Mouse (Mus musculus) heart, adult 2 months (tissue): ENCODE measurements around the gene Gm9040. TPM values are rescaled to one million over a fixed set of nuclear protein-coding genes. Genes with fewer than 3 reads are reported as not detected.
"Not testable (repeated sequence)": the region's sequence is repeated elsewhere in the genome, so short reads cannot be mapped to it uniquely, and the experiment has no call there.

Experiments used
- DNase-seq, 2 experiments: peaks; one replicate each; pipeline ENCODE4 v3.0.0; 2021
- H3K27ac ChIP-seq: fragments of 200-600 bp; 2 replicates; pipeline ENCODE4 v1.8.1; 2022
- H3K27me3 ChIP-seq: fragments of 200-500 bp; 2 replicates; pipeline ENCODE4 v1.6.1; 2012; ENCODE audit warnings: mild to moderate bottlenecking, low read length, inconsistent platforms, mixed read lengths; ENCODE audit not compliant: control insufficient read depth, insufficient read depth
- H3K36me3 ChIP-seq: fragments of 200-500 bp; 2 replicates; pipeline ENCODE4 v1.6.1; 2012; ENCODE audit warnings: low read length, inconsistent platforms; ENCODE audit not compliant: control insufficient read depth, insufficient read depth
- H3K4me1 ChIP-seq: fragments of 200-500 bp; 2 replicates; pipeline ENCODE4 v1.6.1; 2011; ENCODE audit warnings: low read length; ENCODE audit not compliant: control insufficient read depth, insufficient read depth
- H3K4me3 ChIP-seq: fragments of 200-600 bp; 2 replicates; pipeline ENCODE4 v1.8.1; 2022
- H3K79me2 ChIP-seq: fragments of 200-500 bp; replicated peaks from 2 replicates; pipeline ENCODE4 v1.6.1; 2012; ENCODE audit warnings: mild to moderate bottlenecking, inconsistent platforms, low read length, moderate library complexity, mixed read lengths; ENCODE audit not compliant: control insufficient read depth, insufficient read depth
- H3K9ac ChIP-seq: fragments of 200-500 bp; 2 replicates; pipeline ENCODE4 v1.6.1; 2012; ENCODE audit warnings: low read depth, mild to moderate bottlenecking, control low read depth, inconsistent platforms, low read length, mixed read lengths
- CTCF ChIP-seq: fragments of 200-600 bp; IDR thresholded peaks from 2 replicates; pipeline ENCODE4 v1.8.1; 2022; ENCODE audit warnings: antibody characterized with exemption, mild to moderate bottlenecking, moderate library complexity
- EP300 ChIP-seq: fragments of 200-500 bp; IDR thresholded peaks from 2 replicates; pipeline ENCODE4 v1.6.1; 2011; ENCODE audit warnings: low read depth, low read length, control low read depth; ENCODE audit not compliant: insufficient read depth
- POLR2A ChIP-seq: fragments of 200-500 bp; IDR thresholded peaks from 2 replicates; pipeline ENCODE4 v1.6.1; 2011; ENCODE audit warnings: mild to moderate bottlenecking, low read depth, low read length, control low read depth; ENCODE audit not compliant: insufficient read depth
- WGBS: fragments of 180-500 bp; shearing (Covaris S2); methylation state at CpG from one replicate; pipeline ENCODE4 v1.1.7; 2018; 5-methylcytosine and 5-hydroxymethylcytosine counted together
- intact Hi-C: fragments of 180-260 bp; cut with DNase I; formaldehyde crosslinking; loops from one replicate; pipeline ENCODE4 v1.15.1; 2025
- polyA plus RNA-seq: library from polyadenylated mRNA; depleted of rRNA; stranded (reverse); fragments of >200 nt; gene quantifications from 2 replicates; pipeline ENCODE4 v1.2.3, GENCODE M21; 2012; rRNA removed
- total RNA-seq, 2 experiments: library from RNA; stranded (reverse); gene quantifications; 2 replicates each; pipeline ENCODE4 v1.2.3; 2021

The Gm9040 gene
- total and polyA plus RNA-seq, 3 experiments: not detected

DNA sequence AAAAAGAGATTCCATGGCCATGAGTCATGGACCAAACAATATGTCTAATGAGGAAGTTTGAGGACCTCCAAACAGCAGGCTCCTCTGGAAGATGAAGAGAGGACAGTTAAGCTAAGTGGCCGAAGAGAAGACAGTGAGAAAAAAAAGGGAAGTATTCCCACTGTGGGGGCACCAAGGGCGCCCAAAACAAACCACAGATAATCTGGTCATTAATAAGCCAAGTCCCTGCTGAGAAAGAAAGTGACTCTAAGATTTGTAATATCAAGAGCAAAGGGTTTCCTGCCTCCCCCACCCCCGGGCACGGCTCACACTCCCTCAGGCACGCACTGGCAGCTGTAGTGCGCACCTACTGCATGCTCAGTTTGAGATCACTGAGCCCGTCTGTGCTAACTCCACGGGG, 7.7 kb downstream of the Gm9040 start:
- no peak for DNase-seq
- H3K4me3 ChIP-seq: no peak overlapping the region
- H3K9ac ChIP-seq: no peak overlapping the region
- 60% methylated on average over 8 of the region's 8 CpGs for WGBS
- intact Hi-C loops: no loop called here
- H3K27me3 ChIP-seq: no peaks in the 10 kb centered on the region
- H3K36me3 ChIP-seq: no peaks in the 10 kb centered on the region
- H3K4me1 ChIP-seq: no peaks in the 10 kb centered on the region
- no peak for TF ChIP-seq EP300
- no peak for TF ChIP-seq CTCF
- TF ChIP-seq POLR2A: no peak
- no peaks in the 10 kb centered on the region for H3K79me2 ChIP-seq
- H3K27ac ChIP-seq: no peak overlapping the region

DNA sequence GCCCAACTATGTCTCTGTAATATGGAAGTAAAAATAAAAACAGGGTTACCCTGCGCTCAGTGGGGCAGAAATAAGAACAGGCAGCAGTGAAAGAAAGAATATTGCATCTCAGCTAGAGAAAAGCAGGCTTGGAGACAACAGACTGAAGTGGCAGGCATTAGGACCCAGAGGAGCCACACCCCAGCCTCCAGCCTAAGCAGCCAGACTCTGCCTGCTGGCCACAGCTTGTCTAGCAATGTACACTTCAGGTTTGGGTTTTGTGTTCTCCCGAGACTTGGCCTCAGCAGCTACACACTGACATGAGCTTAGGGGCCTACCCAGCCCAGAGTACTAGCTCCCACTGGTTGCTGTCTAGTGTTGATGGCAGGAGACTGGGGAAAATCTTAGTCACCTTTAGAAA, 24.6 kb downstream of the Gm9040 start:
- DNase-seq, H3K79me2 ChIP-seq, H3K9ac ChIP-seq, H3K27me3 ChIP-seq, intact Hi-C loops, H3K4me1 ChIP-seq, H3K36me3 ChIP-seq, H3K4me3 ChIP-seq, H3K27ac ChIP-seq: not testable (repeated sequence)
- 31% methylated on average over 2 of the region's 2 CpGs for WGBS

DNA sequence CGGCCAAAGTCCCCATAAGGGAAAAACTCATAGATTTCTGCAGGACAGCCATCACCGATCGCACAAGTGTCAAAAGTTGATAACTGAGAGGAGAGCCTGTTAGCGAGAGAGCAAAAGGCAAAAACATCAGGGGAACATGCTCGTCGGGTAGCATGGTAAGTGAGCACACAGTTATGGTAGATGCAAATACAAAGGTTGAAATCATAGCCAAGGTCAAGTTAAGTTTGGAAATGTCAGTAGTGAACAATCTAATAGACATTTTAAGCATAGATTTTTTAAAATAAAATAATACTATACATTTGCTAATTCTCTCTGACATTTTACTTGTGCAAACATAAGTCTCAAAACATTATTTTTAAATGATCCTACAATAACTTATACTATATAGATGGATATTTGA, 31.8 kb downstream of the Gm9040 start, which contains the start of gene Iltifb:
TSS of gene Iltifb (minus strand) at position 101 of the 400 bp plus-strand sequence.
- 81% methylated on average over 6 of the region's 6 CpGs for WGBS
- no peak for TF ChIP-seq CTCF
- no peak for TF ChIP-seq POLR2A
- no peak for TF ChIP-seq EP300
- no peaks in the 10 kb centered on the region for H3K36me3 ChIP-seq
- no peak within 1 kb of the TSS for H3K9ac ChIP-seq
- intact Hi-C loops: no loop called here
- no peak within 1 kb of the TSS for H3K27ac ChIP-seq
- H3K27me3 ChIP-seq: no peaks in the 10 kb centered on the region
- H3K4me3 ChIP-seq: no peak within 1 kb of the TSS
- no peak for DNase-seq
- no peaks in the 10 kb centered on the region for H3K79me2 ChIP-seq
- H3K4me1 ChIP-seq: no peaks in the 10 kb centered on the region

DNA sequence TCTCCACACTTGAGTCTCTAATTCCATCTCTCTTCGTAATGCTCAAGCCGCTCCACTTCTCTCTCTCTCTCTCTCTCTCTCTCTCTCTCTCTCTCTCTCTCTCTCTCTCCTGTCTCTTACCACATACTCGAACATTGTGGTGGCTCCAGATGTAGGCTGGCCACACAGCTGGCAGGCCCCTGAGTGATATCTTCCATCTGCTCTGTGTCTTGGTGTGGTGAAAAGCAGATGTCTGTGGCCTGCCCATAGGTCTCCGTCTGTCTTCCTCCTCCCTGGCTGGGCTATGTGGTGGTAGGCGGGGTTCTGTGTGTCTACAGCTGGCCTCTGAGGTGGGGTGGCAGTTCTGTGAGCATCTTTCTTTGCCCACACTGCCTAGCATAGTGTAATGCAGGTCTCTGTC, 43.8 kb downstream of the Gm9040 start:
- H3K4me3 ChIP-seq, intact Hi-C loops, H3K36me3 ChIP-seq, H3K79me2 ChIP-seq, H3K27me3 ChIP-seq, DNase-seq, H3K27ac ChIP-seq, H3K9ac ChIP-seq, H3K4me1 ChIP-seq: not testable (repeated sequence)
- WGBS: 61% methylated on average over 3 of the region's 5 CpGs

DNA sequence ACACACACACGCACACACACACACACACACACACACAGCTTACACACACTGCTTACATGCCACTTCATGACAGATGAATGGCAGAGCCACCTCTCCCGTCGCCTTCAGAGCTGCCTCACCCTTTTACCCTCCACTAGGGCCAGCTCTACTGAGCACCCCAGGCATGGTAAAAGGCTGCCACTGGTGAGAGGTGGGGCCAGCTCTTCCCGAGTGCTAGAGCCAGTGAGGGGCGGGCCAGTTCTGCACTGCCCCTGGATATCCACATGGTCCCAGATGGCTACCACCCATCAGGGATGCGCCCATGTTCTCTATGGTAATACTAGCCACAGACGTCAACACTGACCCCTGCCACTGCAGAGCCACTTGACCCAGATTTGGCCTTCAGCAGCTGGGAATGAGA, 44.2 kb downstream of the Gm9040 start:
- H3K9ac ChIP-seq, H3K36me3 ChIP-seq, H3K27me3 ChIP-seq, H3K4me3 ChIP-seq, DNase-seq, H3K4me1 ChIP-seq, H3K79me2 ChIP-seq, intact Hi-C loops, H3K27ac ChIP-seq: not testable (repeated sequence)
- 75% methylated on average over 7 of the region's 7 CpGs for WGBS

DNA sequence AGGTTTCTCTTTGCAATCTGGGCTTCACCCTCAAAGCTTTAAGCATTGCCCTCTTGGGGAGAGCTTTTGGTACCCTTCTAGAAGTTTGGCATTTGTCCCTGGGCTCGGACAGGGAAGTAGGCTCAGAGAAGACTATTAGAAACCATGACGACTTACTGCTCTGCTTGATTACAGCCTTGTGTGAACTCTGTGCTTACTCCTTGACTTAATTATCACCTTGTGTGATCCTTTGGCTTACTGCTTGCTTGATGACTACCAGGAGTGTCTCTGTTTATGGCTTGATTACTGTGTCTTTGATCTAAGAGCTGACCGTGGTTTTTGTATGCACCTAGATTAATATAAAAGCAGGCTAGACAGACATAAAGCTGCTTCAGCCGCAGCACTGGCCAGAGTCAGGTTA, 48.7 kb downstream of the Gm9040 start:
- H3K79me2 ChIP-seq, H3K27me3 ChIP-seq, DNase-seq, H3K27ac ChIP-seq, H3K4me1 ChIP-seq, H3K9ac ChIP-seq, H3K4me3 ChIP-seq, H3K36me3 ChIP-seq, intact Hi-C loops: not testable (repeated sequence)
- no CpG with 5 or more reads among the region's 4 CpGs for WGBS

Other genes starting within 250 kb of the Gm9040 start
- 1 to 10 TPM; 3.9 to 4.0 TPM for gene Mdm1, start 185.2 kb downstream of the Gm9040 start, total RNA-seq
- 3.3 and 5.9 TPM in 2 replicates for gene Mdm1, start 185.2 kb downstream of the Gm9040 start, polyA plus RNA-seq
- gene Il22, start 122.0 kb downstream of the Gm9040 start, total RNA-seq: not detected
- not detected in 2 replicates for gene Il22, start 122.0 kb downstream of the Gm9040 start, polyA plus RNA-seq
- gene Gm32717, start 86.2 kb downstream of the Gm9040 start, total RNA-seq: under 1 TPM; 0.55 to 0.59 TPM
- not detected in 2 replicates for gene Gm32717, start 86.2 kb downstream of the Gm9040 start, polyA plus RNA-seq
- gene Gm32802, start 68.3 kb downstream of the Gm9040 start, total RNA-seq: under 1 TPM; 0.55 to 0.59 TPM
- gene Gm32802, start 68.3 kb downstream of the Gm9040 start, polyA plus RNA-seq: not detected in 2 replicates
- not detected for gene Iltifb, start 31.9 kb downstream of the Gm9040 start, total RNA-seq
- gene Iltifb, start 31.9 kb downstream of the Gm9040 start, polyA plus RNA-seq: not detected in 2 replicates
- not detected for gene Gm9044, start 5.4 kb upstream of the Gm9040 start, total RNA-seq
- not detected in 2 replicates for gene Gm9044, start 5.4 kb upstream of the Gm9040 start, polyA plus RNA-seq
- not detected for gene Gm9045, start 10.9 kb upstream of the Gm9040 start, total RNA-seq
- gene Gm9045, start 10.9 kb upstream of the Gm9040 start, polyA plus RNA-seq: not detected in 2 replicates
- gene Gm9046, start 16.3 kb upstream of the Gm9040 start, total RNA-seq: not detected
- gene Gm9046, start 16.3 kb upstream of the Gm9040 start, polyA plus RNA-seq: not detected in 2 replicates
- gene Gm9048, start 21.7 kb upstream of the Gm9040 start, total RNA-seq: not detected
- not detected in 2 replicates for gene Gm9048, start 21.7 kb upstream of the Gm9040 start, polyA plus RNA-seq
- not detected for gene Gm9049, start 27.1 kb upstream of the Gm9040 start, total RNA-seq
- gene Gm9049, start 27.1 kb upstream of the Gm9040 start, polyA plus RNA-seq: not detected in 2 replicates
- gene Ifng, start 114.1 kb upstream of the Gm9040 start, total RNA-seq: not detected
- not detected in 2 replicates for gene Ifng, start 114.1 kb upstream of the Gm9040 start, polyA plus RNA-seq